In the genomic region with DNA sequence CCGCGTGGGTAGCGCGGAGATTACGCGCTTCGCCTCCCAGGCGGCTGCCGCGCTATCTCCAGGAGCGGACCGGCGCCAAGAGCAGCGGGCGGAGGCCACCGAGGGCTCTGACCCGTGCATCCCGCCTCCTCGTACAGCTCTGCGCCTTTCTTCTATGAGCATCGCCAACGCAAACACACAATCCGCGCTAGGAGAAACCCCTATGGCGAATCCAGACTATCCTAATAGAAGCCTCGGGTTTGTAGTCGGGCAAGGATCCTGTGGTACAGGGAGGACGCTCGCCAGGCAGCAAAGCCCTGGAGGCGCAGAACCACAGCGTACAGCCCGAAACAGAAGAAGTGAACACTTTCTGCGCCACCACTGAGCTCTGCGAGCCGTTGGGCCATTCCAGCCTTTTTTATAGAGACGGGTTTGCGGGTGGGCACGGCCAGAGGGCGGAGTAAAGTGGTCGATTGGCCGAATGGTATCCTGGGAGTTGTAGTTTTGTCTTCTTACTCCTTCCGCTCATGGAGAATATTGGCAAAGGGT, we compare ENCODE assay signal across 1 mouse cellular context.
A peak's percentile ranks its signal among the peaks of the same experiment; 100 is the strongest.
TF ChIP-seq lines count a peak whose summit lies in the region.

No protein-coding gene starts in this region.

TF ChIP-seq in CH12.LX, 34 proteins besides CTCF, POLR2A, EP300 and RAD21 (continued from another document):
- peak; percentile 96 for TF ChIP-seq HCFC1 (IDR thresholded peaks at IDR 0.05; ENCODE audit: low read depth, low read length)
